Mouse (Mus musculus): ENCODE data around the gene Prkn.

DNA sequence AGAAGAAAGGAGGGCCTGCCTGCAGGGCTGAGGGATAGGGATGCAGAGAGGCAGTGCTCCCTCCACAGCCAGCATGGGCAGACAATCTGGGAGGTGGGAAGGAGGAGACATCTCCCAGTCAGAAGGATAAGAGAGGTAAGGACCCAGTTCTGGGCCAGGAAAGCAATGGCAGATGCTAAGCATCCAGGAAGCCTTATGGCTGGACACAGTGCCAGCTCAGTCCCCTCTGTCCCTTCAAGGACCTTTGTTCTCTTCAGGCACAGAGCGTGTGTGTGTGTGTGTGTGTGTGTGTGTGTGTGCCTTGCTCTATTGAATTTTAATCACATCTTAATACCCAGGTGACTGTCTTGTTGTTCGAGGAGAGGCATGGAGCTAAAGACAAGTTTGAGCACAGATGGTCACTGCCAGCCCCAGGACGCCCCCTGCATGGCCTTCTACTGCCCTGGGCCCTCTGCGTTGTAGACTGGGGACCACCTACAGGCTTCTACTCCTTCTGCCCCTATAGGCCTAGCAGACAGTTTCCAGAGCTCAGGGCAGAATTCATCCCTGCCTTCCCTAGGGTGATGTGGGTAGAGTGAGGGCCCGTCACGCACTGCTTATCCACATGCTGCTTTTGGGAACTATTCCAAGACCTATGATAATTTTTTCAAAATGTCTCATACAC lies 1252.8 kb downstream of the Prkn start:
- TF ChIP-seq POLR2A (IDR thresholded peaks at IDR 0.05; ENCODE audit: extremely low read depth, insufficient read depth, low read length) (no peak), CTCF (IDR thresholded peaks at IDR 0.05; ENCODE audit: low read depth, low read length) (no peak)

Data from liver, adult 2 months (tissue).